Mouse (Mus musculus) G1E (cell line): ENCODE data around the gene Phex. TPM values are rescaled to one million over a fixed set of nuclear protein-coding genes. Genes with fewer than 3 reads are reported as not detected.

ENCODE experiments used
- ATAC-seq: 2 replicates; pipeline ENCODE4 v1.8.0; 2016; ENCODE audit warnings: mild to moderate bottlenecking; ENCODE audit not compliant: insufficient number of reproducible peaks, poor library complexity, low FRiP score, severe bottlenecking; ENCODE audit errors: extremely low read depth
- DNase-seq: peaks from one replicate; pipeline ENCODE4 v3.0.0; 2012; ENCODE audit warnings: low spot score
- H3K27me3 ChIP-seq: 2 replicates; pipeline ENCODE4 v1.6.1; 2012; ENCODE audit warnings: mild to moderate bottlenecking, low read length, inconsistent platforms; ENCODE audit not compliant: insufficient read depth
- H3K36me3 ChIP-seq: replicated peaks from 2 replicates; pipeline ENCODE3; 2012; ENCODE audit warnings: mild to moderate bottlenecking, inconsistent platforms
- H3K4me1 ChIP-seq: 2 replicates; pipeline ENCODE4 v1.6.1; 2012; ENCODE audit warnings: low read depth, low read length, inconsistent platforms, mixed read lengths; ENCODE audit not compliant: insufficient read depth
- H3K4me3 ChIP-seq: 2 replicates; pipeline ENCODE4 v1.5.1; 2012; ENCODE audit warnings: low read depth, mild to moderate bottlenecking, inconsistent platforms, low read length, moderate library complexity, mixed read lengths
- H3K9me3 ChIP-seq: replicated peaks from 2 replicates; pipeline ENCODE4 v1.6.1; 2012; ENCODE audit warnings: inconsistent platforms
- CTCF ChIP-seq: IDR thresholded peaks from 2 replicates; pipeline ENCODE4 v1.5.1; 2012; ENCODE audit warnings: low read depth, low read length, inconsistent platforms, mixed read lengths
- GATA1 ChIP-seq: IDR thresholded peaks from 2 replicates; pipeline ENCODE4 v1.6.1; 2012; ENCODE audit warnings: borderline replicate concordance, low read length, inconsistent platforms, mixed read lengths
- GATA2 ChIP-seq: IDR thresholded peaks from 2 replicates; pipeline ENCODE4 v1.6.1; 2012; ENCODE audit warnings: low read depth, low read length, inconsistent platforms, borderline replicate concordance
- POLR2AphosphoS5 ChIP-seq: IDR thresholded peaks from 2 replicates; pipeline ENCODE4 v1.6.1; 2012; ENCODE audit warnings: low read depth, low read length, inconsistent platforms; ENCODE audit not compliant: insufficient replicate concordance
- TAL1 ChIP-seq: conservative IDR thresholded peaks from 2 replicates; pipeline ENCODE4 v1.6.1; 2012; ENCODE audit warnings: low read depth, low read length, inconsistent platforms, mixed read lengths
- polyA plus RNA-seq: library from polyadenylated mRNA; stranded (reverse); fragments of >175 nt; gene quantifications from 2 replicates; pipeline ENCODE4 v1.2.3, GENCODE M21; 2012
- total RNA-seq, 2 experiments: library from RNA; stranded (forward) in 1 of 2; stranded (reverse) in 1 of 2; fragments of 200-1000 nt in 1 of 2; fragments of >200 nt in 1 of 2; fragmentation: Nextera tagmentation in 1 of 2; gene quantifications; 2 replicates each; pipeline ENCODE4 v1.2.3; 2014 to 2017

Gene Phex
- total and polyA plus RNA-seq, 3 experiments, result 0.22 to 0.38 TPM; not detected in 1

- H3K4me3 ChIP-seq, result no peak overlapping the region
- H3K36me3 ChIP-seq, result no peaks in the 10 kb centered on the region
- H3K4me1 ChIP-seq, result no peaks in the 10 kb centered on the region
- no peak for DNase-seq
- H3K27me3 ChIP-seq, result no peaks in the 10 kb centered on the region
- ATAC-seq, result no peak
- TF ChIP-seq TAL1 (no peak), POLR2AphosphoS5 (no peak), CTCF (no peak), GATA1 (no peak), GATA2 (no peak)
- H3K9me3 ChIP-seq, result no peaks in the 10 kb centered on the region
Observed at GRCm38 (mm10) chrX:157327756-157328155, 87.4 kb downstream of the Phex start.

GRCm38 (mm10) chrX:157324396-157324795 is 90.7 kb downstream of the Phex start:
- DNase-seq, result no peak
- no peak for TF ChIP-seq POLR2AphosphoS5
- TF ChIP-seq TAL1, result no peak
- no peak for TF ChIP-seq CTCF
- Histone ChIP-seq H3K27me3 (no peaks in the 10 kb centered on the region), H3K9me3 (no peaks in the 10 kb centered on the region), H3K36me3 (no peaks in the 10 kb centered on the region), H3K4me1 (no peaks in the 10 kb centered on the region), H3K4me3 (no peak overlapping the region)
- no peak for ATAC-seq

- ATAC-seq (no peak), DNase-seq (no peak)
- H3K27me3 ChIP-seq, result no peaks in the 10 kb centered on the region; the same call in 1 of the 2 replicates
- H3K36me3 ChIP-seq, result no peaks in the 10 kb centered on the region
- H3K4me3 ChIP-seq, result no peak overlapping the region
- H3K4me1 ChIP-seq, result no peaks in the 10 kb centered on the region
- H3K9me3 ChIP-seq, result no peaks in the 10 kb centered on the region
- TF ChIP-seq GATA2, result no peak
- no peak for TF ChIP-seq POLR2AphosphoS5
- no peak for TF ChIP-seq TAL1
- no peak for TF ChIP-seq CTCF
- no peak for TF ChIP-seq GATA1
Observed at GRCm38 (mm10) chrX:157310331-157310730, 104.8 kb downstream of the Phex start.

- TF ChIP-seq GATA2, result no peak
- TF ChIP-seq CTCF, result no peak
- TF ChIP-seq TAL1, result no peak
- no peak for TF ChIP-seq GATA1
- no peak for TF ChIP-seq POLR2AphosphoS5
- Histone ChIP-seq H3K4me3 (no peak overlapping the region), H3K4me1 (no peaks in the 10 kb centered on the region), H3K27me3 (no peaks in the 10 kb centered on the region; the same call in 1 of the 2 replicates), H3K36me3 (no peaks in the 10 kb centered on the region), H3K9me3 (no peaks in the 10 kb centered on the region)
- ATAC-seq (no peak), DNase-seq (no peak)
Observed at GRCm38 (mm10) chrX:157308171-157308570, 106.9 kb downstream of the Phex start.

- Histone ChIP-seq H3K36me3 (no peaks in the 10 kb centered on the region), H3K9me3 (no peaks in the 10 kb centered on the region), H3K4me3 (no peak overlapping the region), H3K27me3 (no peaks in the 10 kb centered on the region; the same call in 1 of the 2 replicates), H3K4me1 (no peaks in the 10 kb centered on the region)
- ATAC-seq (no peak), DNase-seq (no peak)
- TF ChIP-seq TAL1 (no peak), POLR2AphosphoS5 (no peak), CTCF (no peak), GATA1 (no peak), GATA2 (no peak)
Observed at GRCm38 (mm10) chrX:157307411-157307810, 107.7 kb downstream of the Phex start.

GRCm38 (mm10) chrX:157306796-157307405 is 108.2 kb downstream of the Phex start:
- H3K36me3 ChIP-seq, result no peaks in the 10 kb centered on the region
- H3K9me3 ChIP-seq, result no peaks in the 10 kb centered on the region
- H3K27me3 ChIP-seq, result no peaks in the 10 kb centered on the region; the same call in 1 of the 2 replicates
- H3K4me3 ChIP-seq, result no peak overlapping the region
- ATAC-seq (no peak), DNase-seq (no peak)
- no peak for TF ChIP-seq GATA1
- no peak for TF ChIP-seq GATA2
- TF ChIP-seq TAL1, result no peak
- no peak for TF ChIP-seq CTCF
- TF ChIP-seq POLR2AphosphoS5, result no peak
- H3K4me1 ChIP-seq, result no peaks in the 10 kb centered on the region
